Comparison of ENCODE assay signal across 9 mouse cellular contexts in the genomic region with DNA sequence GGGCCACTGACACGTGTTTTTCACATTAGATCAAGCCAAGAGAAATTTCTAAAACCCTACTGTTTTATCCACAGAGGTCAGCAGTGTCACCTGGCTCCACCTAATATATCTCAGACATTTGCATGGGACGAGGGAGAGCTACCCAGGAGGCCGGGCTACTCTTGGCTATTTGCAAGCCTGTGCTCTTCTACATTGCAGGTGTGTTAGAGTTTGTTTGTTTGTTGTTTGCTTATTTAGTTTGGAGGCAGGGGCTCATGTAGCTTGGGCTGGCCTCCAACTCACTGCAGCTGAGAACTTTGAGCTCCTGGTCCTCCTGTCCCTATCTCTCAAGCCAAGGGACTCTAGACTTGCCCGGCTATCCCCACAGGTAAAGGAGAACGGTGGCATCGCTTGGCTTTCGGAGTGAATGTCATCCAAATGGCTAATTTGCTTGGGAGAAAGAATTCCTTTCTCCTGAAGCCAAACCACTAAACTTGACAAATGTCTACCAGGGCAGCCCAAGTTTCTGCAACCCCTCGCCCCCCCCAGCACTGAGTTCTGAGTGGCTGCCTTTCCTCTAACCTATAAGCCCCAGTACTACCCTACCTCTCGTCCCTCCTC. TPM values are rescaled to one million over a fixed set of nuclear protein-coding genes. Genes with fewer than 3 reads are reported as not detected.
DNase-seq lines count a peak whose midpoint lies in the region; ATAC-seq and TF ChIP-seq lines count a peak whose summit lies in the region.
"Had no signal": no experiment of that assay in that cellular context is flagged by ENCODE, and none has a peak within 500 bp of the region (broad histone marks: within the 10 kb centered on the region; RNA-seq: fewer than 3 reads in every experiment).

No protein-coding gene starts in this region.

- ATAC-seq in intestine, embryonic 16.5 days = no peak
- ATAC-seq: Patski had no signal

- no peaks in the 10 kb centered on the region for H3K9me3 ChIP-seq in heart, embryonic 10.5 days
- H3K9me3 ChIP-seq in intestine, embryonic 16.5 days (ENCODE audit: control insufficient read depth, low read length) = no peaks in the 10 kb centered on the region

- peaks cover 10% of the 10 kb centered on the region; the same call in 1 of the 2 replicates for H3K36me3 ChIP-seq in heart, embryonic 10.5 days
- H3K36me3 ChIP-seq in intestine, embryonic 16.5 days (ENCODE audit: control insufficient read depth, insufficient read depth, low read length) = no peaks in the 10 kb centered on the region

- peak overlapping the region; percentile 60 for H3K4me2 ChIP-seq in intestine, embryonic 16.5 days (ENCODE audit: low read depth, low read length)

- no peak for DNase-seq in layer of hippocampus, adult 2 months (ENCODE audit: low spot score in 2 of 2)
- no peak for DNase-seq in layer of hippocampus, postnatal 36 days
- no peak for DNase-seq in heart, embryonic 10.5 days (ENCODE audit: low spot score)
- DNase-seq in lung, postnatal 36 days = peak; percentile 0
- DNase-seq in layer of hippocampus, postnatal 14 days (ENCODE audit: low spot score in 2 of 2) = no peak
- DNase-seq in ovary, adult 18-20 months (ENCODE audit: low spot score) = no peak
- DNase-seq in frontal cortex, postnatal 10 days (ENCODE audit: low spot score in 2 of 2) = no peak

- H3K27me3 ChIP-seq in heart, embryonic 10.5 days (ENCODE audit: insufficient read depth, poor library complexity, severe bottlenecking) = peaks cover 73% of the 10 kb centered on the region
- H3K27me3 ChIP-seq in intestine, embryonic 16.5 days (replicated peaks; ENCODE audit: control insufficient read depth, insufficient read depth, low read length) = no peaks in the 10 kb centered on the region

- peaks cover 43% of the 10 kb centered on the region for H3K4me1 ChIP-seq in heart, embryonic 10.5 days
- peaks cover 16% of the 10 kb centered on the region for H3K4me1 ChIP-seq in intestine, embryonic 16.5 days (ENCODE audit: control insufficient read depth, insufficient read depth, low read length)

- H3K27ac ChIP-seq in layer of hippocampus, adult 2 months = peak overlapping the region; percentile 68
- H3K27ac ChIP-seq in heart, embryonic 10.5 days = peak overlapping the region; percentile 69; the same call in 1 of the 2 replicates
- 0 out of 2 replicates have a peak overlapping the region, but pooled peaks have one; percentile 27 for H3K27ac ChIP-seq in intestine, embryonic 16.5 days (ENCODE audit: low read length)

- peak overlapping the region; percentile 49 for H3K4me3 ChIP-seq in layer of hippocampus, adult 2 months
- peak overlapping the region; percentile 56 for H3K4me3 ChIP-seq in heart, embryonic 10.5 days
- peak overlapping the region; percentile 48 for H3K4me3 ChIP-seq in intestine, embryonic 16.5 days (ENCODE audit: low read length)

- 39% methylated on average over 9 of the region's 9 CpGs for WGBS in heart, embryonic 10.5 days
- WGBS in intestine, embryonic 16.5 days = 66% methylated on average over 9 of the region's 9 CpGs

- H3K9ac ChIP-seq in intestine, embryonic 16.5 days (ENCODE audit: low read depth, low read length) = peak overlapping the region; percentile 36; the same call in 1 of the 2 replicates

- TF ChIP-seq CTCF in layer of hippocampus, adult 2 months (conservative IDR thresholded peaks at IDR 0.05) = no peak

RNA-seq across cellular contexts. Expression of a gene that starts 1.4 kb away (rescaled TPM):
- 1 to 10 TPM; 4.4 to 5.6 TPM for total RNA-seq in layer of hippocampus, adult 2 months (2021)
- total RNA-seq in layer of hippocampus, postnatal 36 days (2021) = 1 to 10 TPM; 2.5 to 3.2 TPM
- 14.5 and 18.1 TPM in 2 replicates for polyA plus RNA-seq in heart, embryonic 10.5 days (2016; fragmentation: Nextera tagmentation; extraction: Ambion mirVana)
- polyA plus RNA-seq in intestine, embryonic 16.5 days (2015; fragmentation: Nextera tagmentation; extraction: Ambion mirVana) = 6.5 and 6.6 TPM in 2 replicates
- 1 to 10 TPM; 3.9 to 4.2 TPM for total RNA-seq in layer of hippocampus, postnatal 14 days (2021)
- polyA plus RNA-seq: Patski had no signal

RNA-seq across cellular contexts. Expression of a gene that starts 6.2 kb away (rescaled TPM):
- total RNA-seq in layer of hippocampus, adult 2 months (2021) = 1 to 10 TPM; 1.2 to 2.9 TPM
- 1 to 10 TPM; 1.1 to 1.9 TPM for total RNA-seq in layer of hippocampus, postnatal 36 days (2021)
- polyA plus RNA-seq in heart, embryonic 10.5 days (2016; fragmentation: Nextera tagmentation; extraction: Ambion mirVana) = 20.0 and 32.0 TPM in 2 replicates
- 51.2 and 55.8 TPM in 2 replicates for polyA plus RNA-seq in intestine, embryonic 16.5 days (2015; fragmentation: Nextera tagmentation; extraction: Ambion mirVana)
- under 1 TPM; 0.37 to 0.43 TPM for total RNA-seq in layer of hippocampus, postnatal 14 days (2021)

RNA-seq across cellular contexts. Expression of a gene that starts 16.7 kb away (rescaled TPM):
- total RNA-seq in layer of hippocampus, adult 2 months (2021) = not detected
- total RNA-seq in layer of hippocampus, postnatal 36 days (2021) = not detected
- polyA plus RNA-seq in heart, embryonic 10.5 days (2016; fragmentation: Nextera tagmentation; extraction: Ambion mirVana) = 0.53 and 0.79 TPM in 2 replicates
- 1.0 and 1.1 TPM in 2 replicates for polyA plus RNA-seq in intestine, embryonic 16.5 days (2015; fragmentation: Nextera tagmentation; extraction: Ambion mirVana)
- total RNA-seq in layer of hippocampus, postnatal 14 days (2021) = under 1 TPM; 0.46 to 0.55 TPM
- polyA plus RNA-seq: Patski had no signal

RNA-seq across cellular contexts. Expression of a gene that starts 21.2 kb away (rescaled TPM):
- under 1 TPM in 1 of 2 experiments, not detected in 1; 0.22 TPM for total RNA-seq in layer of hippocampus, adult 2 months (2021)
- total RNA-seq in layer of hippocampus, postnatal 36 days (2021) = under 1 TPM; 0.10 to 0.20 TPM
- 0.44 and 1.1 TPM in 2 replicates for polyA plus RNA-seq in heart, embryonic 10.5 days (2016; fragmentation: Nextera tagmentation; extraction: Ambion mirVana)
- 0.35 and 0.82 TPM in 2 replicates for polyA plus RNA-seq in intestine, embryonic 16.5 days (2015; fragmentation: Nextera tagmentation; extraction: Ambion mirVana)
- under 1 TPM; 0.30 to 0.38 TPM for total RNA-seq in layer of hippocampus, postnatal 14 days (2021)
- polyA plus RNA-seq: Patski had no signal

RNA-seq across cellular contexts. Expression of a gene that starts 24.2 kb away (rescaled TPM):
- total RNA-seq in layer of hippocampus, adult 2 months (2021) = 1 to 10 TPM; 1.4 to 1.6 TPM
- 1 to 10 TPM; 1.2 to 1.6 TPM for total RNA-seq in layer of hippocampus, postnatal 36 days (2021)
- 1.4 and 2.0 TPM in 2 replicates for polyA plus RNA-seq in heart, embryonic 10.5 days (2016; fragmentation: Nextera tagmentation; extraction: Ambion mirVana)
- polyA plus RNA-seq in intestine, embryonic 16.5 days (2015; fragmentation: Nextera tagmentation; extraction: Ambion mirVana) = 118 and 152 TPM in 2 replicates
- 1 to 10 TPM in 1 of 2 experiments, under 1 TPM in 1; 0.43 to 1.3 TPM for total RNA-seq in layer of hippocampus, postnatal 14 days (2021)
